ENCODE assay signal across 18 mouse cellular contexts in genomic region chr14:58678126-58678656, GRCm38 (mm10).
A peak's percentile ranks its signal among the peaks of the same experiment; 100 is the strongest.
DNase-seq lines count a peak whose midpoint lies in the region; ATAC-seq and TF ChIP-seq lines count a peak whose summit lies in the region.
"Had no signal": no experiment of that assay in that cellular context is flagged by ENCODE, and none has a peak within 500 bp of the region (broad histone marks: within the 10 kb centered on the region; RNA-seq: fewer than 3 reads in every experiment).

No protein-coding gene starts in this region.

- intact Hi-C loops in gastrocnemius, adult 2 months (cut with DNase I), result no loop called here

- WGBS in hindbrain, postnatal 0 days, result 38% methylated on average over 11 of the region's 11 CpGs
- 56% methylated on average over 11 of the region's 11 CpGs for WGBS in hindbrain, embryonic 13.5 days
- 19% methylated on average over 11 of the region's 11 CpGs for WGBS in stomach, embryonic 14.5 days
- 25% methylated on average over 11 of the region's 11 CpGs for WGBS in stomach, postnatal 0 days

- peak overlapping the region; percentile 61; the same call in 1 of the 2 replicates for H3K27ac ChIP-seq in hindbrain, postnatal 0 days
- no peak overlapping the region for H3K27ac ChIP-seq in hindbrain, embryonic 13.5 days
- no peak overlapping the region for H3K27ac ChIP-seq in stomach, embryonic 14.5 days (ENCODE audit: low read length)
- no peak overlapping the region for H3K27ac ChIP-seq in stomach, postnatal 0 days (replicated peaks)
- H3K27ac ChIP-seq in gastrocnemius, adult 2 months, result no peak overlapping the region
- H3K27ac ChIP-seq: limb, embryonic 10.5 days; liver, embryonic 12.5 days; midbrain, embryonic 12.5 days had no signal

- no peak for ATAC-seq in hindbrain, postnatal 0 days
- no peak for ATAC-seq in hindbrain, embryonic 13.5 days (ENCODE audit: low FRiP score)
- ATAC-seq in stomach, embryonic 14.5 days (ENCODE audit: insufficient number of reproducible peaks, insufficient read depth, low FRiP score, low read depth), result no peak
- ATAC-seq in stomach, postnatal 0 days (ENCODE audit: low FRiP score, low TSS enrichment), result no peak
- ATAC-seq in erythroblast, adult 5-6 weeks (replicated peaks; ENCODE audit: low FRiP score, poor library complexity, severe bottlenecking), result no peak
- ATAC-seq: forebrain, postnatal 0 days; liver, embryonic 12.5 days had no signal

- H3K9ac ChIP-seq in hindbrain, postnatal 0 days (replicated peaks; ENCODE audit: low read length), result no peak overlapping the region
- H3K9ac ChIP-seq in hindbrain, embryonic 13.5 days, result no peak overlapping the region
- no peak overlapping the region for H3K9ac ChIP-seq in stomach, embryonic 14.5 days (replicated peaks; ENCODE audit: low read depth, low read length)
- no peak overlapping the region for H3K9ac ChIP-seq in stomach, postnatal 0 days (ENCODE audit: low read length)
- H3K9ac ChIP-seq: forebrain, postnatal 0 days; liver, embryonic 12.5 days; midbrain, embryonic 12.5 days had no signal

- no peaks in the 10 kb centered on the region for H3K9me3 ChIP-seq in hindbrain, postnatal 0 days (ENCODE audit: low read length)
- no peaks in the 10 kb centered on the region for H3K9me3 ChIP-seq in hindbrain, embryonic 13.5 days
- no peaks in the 10 kb centered on the region for H3K9me3 ChIP-seq in stomach, embryonic 14.5 days (ENCODE audit: control insufficient read depth, low read depth, low read length)
- no peaks in the 10 kb centered on the region for H3K9me3 ChIP-seq in stomach, postnatal 0 days (ENCODE audit: control insufficient read depth, low read length)
- H3K9me3 ChIP-seq: limb, embryonic 10.5 days; liver, embryonic 12.5 days; midbrain, embryonic 12.5 days had no signal

- no peak overlapping the region for H3K4me2 ChIP-seq in hindbrain, postnatal 0 days (ENCODE audit: low read depth, low read length)
- H3K4me2 ChIP-seq in hindbrain, embryonic 13.5 days, result no peak overlapping the region
- H3K4me2 ChIP-seq in stomach, embryonic 14.5 days (replicated peaks; ENCODE audit: low read depth, low read length), result 0 out of 2 replicates have a peak overlapping the region, but pooled peaks have one; percentile 12
- H3K4me2 ChIP-seq in stomach, postnatal 0 days (replicated peaks; ENCODE audit: low read depth), result no peak overlapping the region
- H3K4me2 ChIP-seq: liver, embryonic 12.5 days; midbrain, embryonic 12.5 days had no signal

- no peaks in the 10 kb centered on the region for H3K27me3 ChIP-seq in hindbrain, postnatal 0 days (ENCODE audit: insufficient read depth, low read length)
- no peaks in the 10 kb centered on the region for H3K27me3 ChIP-seq in hindbrain, embryonic 13.5 days
- no peaks in the 10 kb centered on the region for H3K27me3 ChIP-seq in stomach, embryonic 14.5 days (ENCODE audit: control insufficient read depth, insufficient read depth, low read length)
- no peaks in the 10 kb centered on the region for H3K27me3 ChIP-seq in stomach, postnatal 0 days (ENCODE audit: control insufficient read depth, insufficient read depth, low read length)
- H3K27me3 ChIP-seq: liver, embryonic 12.5 days; midbrain, embryonic 12.5 days had no signal

- peaks cover 5% of the 10 kb centered on the region; the same call in 1 of the 2 replicates for H3K4me1 ChIP-seq in hindbrain, postnatal 0 days (ENCODE audit: insufficient read depth, low read length)
- no peaks in the 10 kb centered on the region for H3K4me1 ChIP-seq in hindbrain, embryonic 13.5 days (replicated peaks)
- peaks cover 3% of the 10 kb centered on the region; the same call in 1 of the 2 replicates for H3K4me1 ChIP-seq in stomach, embryonic 14.5 days (ENCODE audit: control insufficient read depth, insufficient read depth, low read length)
- H3K4me1 ChIP-seq in stomach, postnatal 0 days (replicated peaks; ENCODE audit: control insufficient read depth, insufficient read depth), result no peaks in the 10 kb centered on the region
- H3K4me1 ChIP-seq: limb, embryonic 10.5 days; liver, embryonic 12.5 days; midbrain, embryonic 12.5 days had no signal

- no peak overlapping the region for H3K4me3 ChIP-seq in hindbrain, postnatal 0 days (ENCODE audit: low read length)
- H3K4me3 ChIP-seq in hindbrain, embryonic 13.5 days, result no peak overlapping the region
- H3K4me3 ChIP-seq in stomach, embryonic 14.5 days (ENCODE audit: low read depth, low read length), result no peak overlapping the region
- no peak overlapping the region for H3K4me3 ChIP-seq in stomach, postnatal 0 days (ENCODE audit: low read depth, low read length)
- no peak overlapping the region for H3K4me3 ChIP-seq in gastrocnemius, adult 2 months
- H3K4me3 ChIP-seq: erythroblast, embryonic 14.5 days; limb, embryonic 10.5 days; liver, embryonic 12.5 days; midbrain, embryonic 12.5 days had no signal

- no peak for TF ChIP-seq EP300 in stomach, postnatal 0 days (optimal IDR thresholded peaks at IDR 0.05)

- no peaks in the 10 kb centered on the region for H3K36me3 ChIP-seq in hindbrain, postnatal 0 days (ENCODE audit: insufficient read depth, low read length)
- H3K36me3 ChIP-seq in hindbrain, embryonic 13.5 days, result no peaks in the 10 kb centered on the region
- H3K36me3 ChIP-seq in stomach, embryonic 14.5 days (ENCODE audit: control insufficient read depth, insufficient read depth, low read length), result no peaks in the 10 kb centered on the region
- H3K36me3 ChIP-seq in stomach, postnatal 0 days (ENCODE audit: control insufficient read depth, insufficient read depth, low read length), result no peaks in the 10 kb centered on the region
- H3K36me3 ChIP-seq: limb, embryonic 10.5 days; liver, embryonic 12.5 days; midbrain, embryonic 12.5 days had no signal

- TF ChIP-seq CTCF in hindbrain, postnatal 0 days (IDR thresholded peaks at IDR 0.05; ENCODE audit: low read depth), result no peak
- TF ChIP-seq CTCF in stomach, postnatal 0 days (IDR thresholded peaks at IDR 0.05; ENCODE audit: low read depth), result no peak
- no peak for TF ChIP-seq CTCF in gastrocnemius, adult 2 months (IDR thresholded peaks at IDR 0.05)

- peak; percentile 28 to 29 for DNase-seq in cerebellum, postnatal 25 days
- no peak for DNase-seq in cerebellum, adult 9-11 months
- peak; percentile 7 for DNase-seq in hindbrain, postnatal 0 days (ENCODE audit: low spot score)
- no peak for DNase-seq in stomach, postnatal 0 days (ENCODE audit: low spot score)
- DNase-seq in gastrocnemius, adult 2 months, result no peak
- DNase-seq: cerebellum, adult 11-12 months; forebrain, postnatal 0 days; gastrocnemius, postnatal 14 days; kidney, adult 18-20 months; kidney, postnatal 14 days; layer of hippocampus, adult 9-11 months had no signal

Comparison
In these comparisons a context has a peak if more than half of its experiments do, and no peak if none do; other contexts are left out.
1. DNase-seq: peak in cerebellum, postnatal 25 days (2 of 2) and hindbrain, postnatal 0 days (single experiment); none in cerebellum, adult 9-11 months (single experiment), stomach, postnatal 0 days (single experiment) and gastrocnemius, adult 2 months (single experiment).